Mouse (Mus musculus) thymus, adult 2 months (tissue): ENCODE measurements at regions not wholly inside any gene's neighbourhood (a gene's known extent, or its start where the extent isn't known, plus 50 kb on each side); places are given as distances from the start of the nearest gene placed in this dataset.

ENCODE experiments used
- DNase-seq: peaks from one replicate; pipeline ENCODE4 v3.0.0; 2021
- H3K27ac ChIP-seq: fragments of 200-500 bp; 2 replicates; pipeline ENCODE4 v1.5.1; 2012; ENCODE audit warnings: low read length, control low read depth; ENCODE audit not compliant: control insufficient read depth, insufficient read depth
- H3K27me3 ChIP-seq: fragments of 200-500 bp; 2 replicates; pipeline ENCODE4 v1.6.1; 2012; ENCODE audit warnings: mild to moderate bottlenecking, low read length, moderate library complexity, mixed read lengths; ENCODE audit not compliant: control insufficient read depth, insufficient read depth
- H3K36me3 ChIP-seq: fragments of 200-500 bp; 2 replicates; pipeline ENCODE4 v1.6.1; 2012; ENCODE audit warnings: mild to moderate bottlenecking, low read length, moderate library complexity; ENCODE audit not compliant: control insufficient read depth, insufficient read depth
- H3K4me1 ChIP-seq: fragments of 200-500 bp; replicated peaks from 2 replicates; pipeline ENCODE4 v1.6.1; 2012; ENCODE audit warnings: low read length; ENCODE audit not compliant: control insufficient read depth, insufficient read depth
- H3K4me3 ChIP-seq: fragments of 200-500 bp; 2 replicates; pipeline ENCODE4 v1.5.1; 2012; ENCODE audit warnings: mild to moderate bottlenecking, low read length, control low read depth, moderate library complexity; ENCODE audit not compliant: control insufficient read depth, insufficient read depth
- CTCF ChIP-seq: fragments of 200-500 bp; IDR thresholded peaks from 2 replicates; pipeline ENCODE4 v1.5.1; 2012; ENCODE audit warnings: mild to moderate bottlenecking, control low read depth, low read length, moderate library complexity, borderline replicate concordance; ENCODE audit not compliant: control insufficient read depth, poor library complexity, insufficient read depth; ENCODE audit errors: extremely low read depth
- POLR2A ChIP-seq: fragments of 200-500 bp; IDR thresholded peaks from 2 replicates; pipeline ENCODE4 v1.6.1; 2012; ENCODE audit warnings: mild to moderate bottlenecking, low read length, control low read depth, moderate library complexity; ENCODE audit not compliant: control insufficient read depth, poor library complexity, insufficient read depth; ENCODE audit errors: extremely low read depth
- whole genome bisulfite sequencing: fragments of 180-500 bp; shearing (Covaris S2); methylation state at CpG from one replicate; pipeline ENCODE4 v1.1.7; 2018; 5-methylcytosine and 5-hydroxymethylcytosine counted together

DNA sequence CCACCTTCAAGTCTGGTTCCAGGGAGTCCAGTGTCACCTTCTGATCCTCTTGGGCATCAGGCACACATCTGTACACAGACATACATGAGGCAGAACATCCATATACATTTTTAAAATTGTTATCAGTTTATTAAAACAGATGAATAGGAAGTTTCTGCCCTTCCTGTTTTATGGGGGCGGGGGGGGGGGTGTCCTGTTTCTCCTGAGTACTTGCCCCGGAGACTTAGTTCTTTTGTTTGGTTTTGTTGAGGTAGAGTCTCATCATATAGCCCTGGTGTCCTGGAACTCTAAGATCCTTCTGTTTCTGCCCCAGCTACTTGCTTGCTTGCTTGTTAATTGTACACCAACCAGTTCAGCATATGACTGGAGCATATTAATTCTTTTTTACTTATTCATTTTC, 85.0 kb upstream of the Xpo1 start:
- Histone ChIP-seq H3K27ac (no peak overlapping the region), H3K4me1 (no peaks in the 10 kb centered on the region), H3K36me3 (no peaks in the 10 kb centered on the region), H3K4me3 (no peak overlapping the region), H3K27me3 (no peaks in the 10 kb centered on the region)
- TF ChIP-seq CTCF (no peak), POLR2A (no peak)
- DNase-seq: no peak
- WGBS: 48% methylated on average over 2 of the region's 2 CpGs

DNA sequence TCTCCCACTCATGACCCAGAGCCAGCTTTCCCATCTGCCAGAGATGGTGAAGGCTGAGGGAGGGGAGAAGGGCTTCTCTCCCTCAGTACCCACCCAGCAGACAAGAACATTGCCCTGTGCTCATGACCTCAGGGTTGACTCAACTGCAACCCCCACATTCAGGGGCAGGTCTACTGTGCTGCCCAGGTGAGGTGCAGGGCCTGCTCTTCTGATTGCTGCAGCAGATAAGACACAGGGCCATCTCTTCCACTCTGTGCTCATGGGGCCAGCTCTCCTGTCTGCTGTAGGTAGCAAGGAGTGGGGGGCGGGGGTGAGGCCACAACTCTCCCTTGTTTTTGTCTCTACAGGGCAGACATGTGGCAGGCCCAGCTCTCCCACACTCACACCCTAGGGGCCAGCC, 84.1 kb upstream of the Xpo1 start:
- no peak overlapping the region for H3K4me3 ChIP-seq
- H3K27me3 ChIP-seq: no peaks in the 10 kb centered on the region
- no peak for DNase-seq
- TF ChIP-seq POLR2A: no peak
- TF ChIP-seq CTCF: no peak
- no peak overlapping the region for H3K27ac ChIP-seq
- H3K4me1 ChIP-seq: no peaks in the 10 kb centered on the region
- H3K36me3 ChIP-seq: no peaks in the 10 kb centered on the region
- WGBS: 100% methylated on average over 1 of the region's 1 CpGs

DNA sequence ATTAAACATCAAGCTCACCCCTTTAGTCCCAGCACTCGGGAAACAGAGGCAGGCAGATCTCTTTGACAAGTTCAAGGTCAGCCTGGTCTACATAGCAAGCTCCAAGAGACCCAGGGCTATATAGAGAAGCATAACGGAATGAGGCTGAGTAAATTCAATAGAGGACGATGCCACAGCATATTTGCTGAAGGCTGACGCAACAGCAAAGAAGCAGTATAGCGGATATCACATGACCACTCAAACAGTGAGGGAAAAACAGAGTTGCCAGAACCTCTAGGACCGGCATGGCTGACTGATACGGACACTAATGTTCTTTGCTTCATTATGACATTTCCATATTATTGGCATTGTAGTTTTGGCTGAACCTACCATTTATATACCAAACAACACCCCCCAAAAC, 74.2 kb upstream of the Xpo1 start:
- TF ChIP-seq CTCF (no peak), POLR2A (no peak)
- 96% methylated on average over 7 of the region's 7 CpGs for WGBS
- H3K4me3 ChIP-seq: no peak overlapping the region

DNA sequence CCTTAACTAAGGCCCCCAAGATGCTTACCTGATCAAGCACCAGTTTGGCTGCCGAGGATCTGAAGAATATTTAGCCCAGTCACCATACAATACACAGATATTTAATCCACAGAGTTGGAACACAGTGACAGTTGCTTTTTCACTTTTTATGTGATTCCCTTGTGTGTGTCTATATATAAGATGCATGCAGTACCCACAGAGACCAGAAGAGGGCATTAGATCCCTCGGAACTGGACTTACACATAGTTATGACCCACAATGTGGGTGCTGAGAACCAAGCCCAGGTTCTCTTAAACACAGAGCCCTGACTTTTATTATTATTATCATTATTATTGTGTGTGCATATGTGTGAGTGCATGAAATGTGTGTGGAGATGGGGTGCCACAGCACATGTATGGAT, 70.6 kb upstream of the Xpo1 start:
- Histone ChIP-seq H3K4me1 (no peaks in the 10 kb centered on the region), H3K4me3 (no peak overlapping the region), H3K36me3 (no peaks in the 10 kb centered on the region), H3K27ac (no peak overlapping the region), H3K27me3 (no peaks in the 10 kb centered on the region)
- DNase-seq: no peak
- 97% methylated on average over 2 of the region's 2 CpGs for WGBS
- TF ChIP-seq CTCF: no peak

More for the DNA sequence above, 74.2 kb upstream of the Xpo1 start:
- Histone ChIP-seq H3K36me3 (no peaks in the 10 kb centered on the region), H3K27ac (no peak overlapping the region), H3K4me1 (no peaks in the 10 kb centered on the region), H3K27me3 (no peaks in the 10 kb centered on the region)
- no peak for DNase-seq

DNA sequence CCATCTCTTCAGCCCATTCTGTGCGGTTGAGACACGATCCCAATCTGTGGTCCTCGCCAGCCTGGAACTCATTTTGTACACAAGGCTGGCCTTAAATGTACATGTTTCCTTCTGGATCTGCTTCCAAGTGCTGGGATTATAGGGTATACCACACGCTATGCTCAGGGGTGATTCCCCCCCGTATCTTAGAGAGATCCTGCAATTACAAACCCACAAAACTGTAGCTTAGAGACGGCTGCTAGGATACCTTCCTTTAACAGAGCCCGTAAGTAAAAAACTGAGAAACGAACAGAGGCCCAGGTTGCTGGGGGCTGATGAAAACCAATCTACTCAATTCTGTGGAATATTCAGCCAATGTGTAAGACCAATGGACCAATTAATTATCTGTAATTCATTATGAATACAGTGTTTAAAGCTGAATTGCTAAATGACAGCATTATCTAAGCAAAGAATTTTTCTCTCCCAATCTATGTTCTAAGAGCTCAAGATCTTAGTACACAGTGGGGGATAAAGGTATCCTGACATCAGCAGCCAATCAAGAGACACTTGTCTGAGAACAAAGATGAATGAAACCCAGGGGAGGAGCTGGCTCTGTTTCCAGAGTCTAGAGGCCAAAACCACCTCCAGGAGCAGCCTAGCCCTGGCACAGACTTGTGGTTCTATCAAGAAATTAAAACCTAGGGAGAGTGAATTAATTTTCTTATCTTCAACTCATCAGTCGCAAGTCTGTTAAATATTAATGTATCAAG, 54.0 kb upstream of the Xpo1 start:
- no peaks in the 10 kb centered on the region for H3K4me1 ChIP-seq
- H3K4me3 ChIP-seq: no peak overlapping the region
- H3K36me3 ChIP-seq: no peaks in the 10 kb centered on the region
- no peak for TF ChIP-seq POLR2A
- TF ChIP-seq CTCF: no peak
- 96% methylated on average over 9 of the region's 9 CpGs for WGBS
- no peak overlapping the region for H3K27ac ChIP-seq
- no peaks in the 10 kb centered on the region for H3K27me3 ChIP-seq
- DNase-seq: no peak

DNA sequence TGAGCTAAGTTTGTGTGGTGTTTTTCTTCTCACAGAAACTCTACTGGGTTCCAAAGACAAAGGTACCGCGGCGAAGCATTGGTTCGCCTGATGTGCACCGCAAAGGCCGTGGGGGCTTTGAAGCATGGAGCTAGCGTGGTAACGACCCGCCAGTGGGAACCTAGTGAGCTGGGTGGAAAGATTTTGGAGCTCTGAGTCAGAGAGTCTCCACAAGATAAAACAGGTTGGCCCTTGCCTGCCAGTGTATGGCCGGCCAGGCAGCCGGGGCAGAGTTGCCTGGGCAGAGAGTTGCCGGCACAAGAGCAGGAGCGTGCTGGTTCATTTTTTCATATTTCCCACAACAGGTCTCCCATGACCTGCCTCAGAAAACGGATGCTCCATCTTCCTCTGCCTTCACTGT, 52.3 kb upstream of the Xpo1 start:
- Histone ChIP-seq H3K4me3 (no peak overlapping the region), H3K36me3 (no peaks in the 10 kb centered on the region), H3K27me3 (no peaks in the 10 kb centered on the region), H3K4me1 (no peaks in the 10 kb centered on the region), H3K27ac (no peak overlapping the region)
- TF ChIP-seq CTCF (no peak), POLR2A (no peak)
- no peak for DNase-seq
- WGBS: 94% methylated on average over 14 of the region's 14 CpGs

DNA sequence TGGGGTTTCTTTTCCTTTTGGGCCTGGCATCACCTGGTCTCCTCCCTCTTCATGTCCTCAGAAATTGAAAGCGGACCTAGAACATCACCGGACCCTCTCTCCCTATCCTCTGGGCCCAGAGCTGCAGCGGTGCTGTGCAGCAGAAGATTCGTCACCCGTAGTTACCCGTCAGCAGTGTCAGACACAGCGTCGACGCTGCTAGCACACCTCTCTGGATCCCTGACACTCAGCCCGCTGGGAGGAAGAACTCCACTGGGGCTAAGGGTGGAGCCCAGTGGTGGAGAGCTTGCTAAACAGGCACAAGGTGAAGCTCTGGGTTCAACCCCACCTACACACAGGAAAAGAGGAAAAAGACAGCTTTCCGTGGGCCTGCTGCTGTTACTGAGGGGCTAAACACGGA, 51.8 kb upstream of the Xpo1 start:
- Histone ChIP-seq H3K27me3 (no peaks in the 10 kb centered on the region), H3K27ac (no peak overlapping the region), H3K4me3 (no peak overlapping the region), H3K4me1 (no peaks in the 10 kb centered on the region), H3K36me3 (no peaks in the 10 kb centered on the region)
- TF ChIP-seq POLR2A (no peak), CTCF (no peak)
- 93% methylated on average over 12 of the region's 12 CpGs for WGBS
- DNase-seq: no peak
